Mouse (Mus musculus) midbrain, embryonic 12.5 days (tissue): Measurements from ENCODE around the gene Gm11634. TPM values are rescaled to one million over a fixed set of nuclear protein-coding genes. Genes with fewer than 3 reads are reported as not detected.
"Not testable (repeated sequence)": the region's sequence is repeated elsewhere in the genome, so short reads cannot be mapped to it uniquely, and the experiment has no call there.

Experiments
- ATAC-seq: fragments of 200-750 bp; cut with Nextera tagmentation; 2 replicates; pipeline ENCODE4 v1.8.0; 2017; ENCODE audit warnings: low read depth, moderate TSS enrichment, moderate library complexity; ENCODE audit not compliant: low FRiP score
- H3K27ac ChIP-seq: fragments of 300-500 bp; sonication (generic); replicated peaks from 2 replicates; pipeline ENCODE4 v1.5.1; 2016; ENCODE audit warnings: mild to moderate bottlenecking
- H3K27me3 ChIP-seq: fragments of 300-500 bp; sonication (generic); 2 replicates; pipeline ENCODE4 v1.6.1; 2016; ENCODE audit warnings: mild to moderate bottlenecking
- H3K36me3 ChIP-seq: fragments of 300-500 bp; sonication (generic); 2 replicates; pipeline ENCODE4 v1.6.1; 2016
- H3K4me1 ChIP-seq: fragments of 300-500 bp; sonication (generic); 2 replicates; pipeline ENCODE4 v1.6.1; 2016
- H3K4me2 ChIP-seq: fragments of 300-500 bp; sonication (generic); replicated peaks from 2 replicates; pipeline ENCODE4 v1.6.1; 2016; ENCODE audit warnings: mild to moderate bottlenecking, moderate library complexity
- H3K4me3 ChIP-seq: fragments of 300-500 bp; sonication (generic); 2 replicates; pipeline ENCODE4 v1.5.1; 2016; ENCODE audit warnings: mild to moderate bottlenecking
- H3K9ac ChIP-seq: fragments of 300-500 bp; sonication (generic); replicated peaks from 2 replicates; pipeline ENCODE4 v1.6.1; 2016; ENCODE audit warnings: mild to moderate bottlenecking, moderate library complexity
- H3K9me3 ChIP-seq: fragments of 300-500 bp; sonication (generic); 2 replicates; pipeline ENCODE4 v1.6.1; 2016; ENCODE audit warnings: mild to moderate bottlenecking
- WGBS: fragments of 180-500 bp; shearing (Covaris S2); methylation state at CpG from one replicate; pipeline ENCODE4 v1.1.7; 2016; 5-methylcytosine and 5-hydroxymethylcytosine counted together
- polyA plus RNA-seq: library from polyadenylated mRNA; unstranded; fragments of >200 nt; fragmentation: Nextera tagmentation; extraction: Ambion mirVana; gene quantifications from 2 replicates; pipeline ENCODE4 v1.2.1, GENCODE M21; 2016

Gm11634 gene
- polyA plus RNA-seq, result not detected in 2 replicates

DNA sequence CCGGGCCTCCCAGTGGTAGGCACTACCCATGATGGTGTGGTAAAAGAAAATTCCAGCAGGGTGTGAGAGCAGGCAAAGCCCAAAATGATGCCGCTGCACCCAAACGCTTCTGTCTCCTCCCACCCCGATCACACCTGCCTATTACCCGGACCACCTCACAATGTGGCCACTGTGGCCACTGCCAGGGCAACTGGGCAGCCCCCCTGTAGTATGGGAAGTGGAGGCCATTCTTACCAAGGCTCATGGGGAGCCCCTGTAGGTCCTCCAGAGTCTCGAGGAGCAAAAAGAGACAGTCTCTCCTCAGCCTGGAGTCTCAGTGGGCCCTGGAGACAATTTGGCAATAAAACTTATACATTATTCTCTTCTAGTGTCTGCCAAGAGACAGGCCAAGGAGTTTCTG is at the start of gene Gm11634:
Gene Gm11634 (minus strand): TSS at position 101 of the 400 bp plus-strand sequence.
- Histone ChIP-seq H3K36me3 (no peaks in the 10 kb centered on the region), H3K9me3 (no peaks in the 10 kb centered on the region), H3K27ac (no peak within 1 kb of the TSS), H3K4me1 (no peaks in the 10 kb centered on the region), H3K4me3 (no peak within 1 kb of the TSS), H3K9ac (no peak within 1 kb of the TSS), H3K27me3 (0 out of 2 replicates have a peak, but pooled peaks cover 10% of the 10 kb centered on the region), H3K4me2 (no peak within 1 kb of the TSS)
- no peak for ATAC-seq
- WGBS, result 81% methylated on average over 6 of the region's 6 CpGs

DNA sequence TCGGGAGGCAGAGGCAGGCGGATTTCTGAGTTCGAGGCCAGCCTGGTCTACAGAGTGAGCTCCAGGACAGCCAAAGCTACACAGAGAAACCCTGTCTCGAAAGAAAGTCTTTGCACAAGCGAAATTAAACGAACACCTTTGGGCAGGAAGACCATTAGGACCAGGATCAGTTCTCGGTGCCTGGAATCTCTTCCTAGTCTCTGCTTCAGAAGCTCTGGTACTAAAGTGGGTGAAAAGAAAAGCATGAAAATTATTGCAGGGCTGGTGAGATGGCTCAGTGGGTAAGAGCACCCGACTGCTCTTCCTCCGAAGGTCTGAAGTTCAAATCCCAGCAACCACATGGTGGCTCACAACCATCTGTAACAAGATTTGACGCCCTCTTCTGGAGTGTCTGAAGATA is 48.0 kb upstream of the Gm11634 start:
- not testable (repeated sequence) for H3K9ac ChIP-seq, H3K4me3 ChIP-seq, H3K36me3 ChIP-seq, ATAC-seq, H3K4me2 ChIP-seq, H3K9me3 ChIP-seq, H3K4me1 ChIP-seq, H3K27ac ChIP-seq, H3K27me3 ChIP-seq
- WGBS, result 93% methylated on average over 10 of the region's 10 CpGs

DNA sequence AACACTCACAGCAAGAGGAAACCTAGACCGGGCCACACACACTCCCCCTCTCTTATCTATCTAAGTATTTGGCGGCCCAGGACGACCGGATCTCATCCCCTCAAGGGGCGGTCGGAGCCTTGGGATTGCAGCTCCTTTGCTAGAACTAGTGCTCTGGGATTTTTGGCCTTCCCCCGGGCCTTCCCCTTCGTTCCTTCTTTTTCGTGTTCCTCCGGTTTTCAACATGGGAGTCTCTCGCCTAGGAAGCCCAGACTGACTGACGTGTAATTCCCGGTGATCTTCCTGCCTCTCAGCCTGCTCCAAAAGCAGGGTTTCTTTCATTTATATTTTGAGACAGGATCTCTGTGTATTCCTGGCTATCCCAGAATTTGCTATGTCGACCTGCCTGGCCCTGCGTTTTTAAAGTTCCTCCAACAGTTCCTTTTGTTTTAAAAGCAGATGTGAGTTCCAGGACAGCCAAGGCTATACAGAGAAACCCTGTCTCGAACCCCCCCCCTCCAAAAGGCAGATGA is 47.3 kb upstream of the Gm11634 start:
- Histone ChIP-seq H3K4me2 (peak overlapping the region; percentile 44), H3K9ac (peak overlapping the region; percentile 56), H3K27ac (peak overlapping the region; percentile 90), H3K4me3 (peak overlapping the region; percentile 29)
- H3K27me3 ChIP-seq, H3K36me3 ChIP-seq, H3K4me1 ChIP-seq, ATAC-seq, H3K9me3 ChIP-seq: not testable (repeated sequence)
- 15% methylated on average over 16 of the region's 16 CpGs for WGBS

DNA sequence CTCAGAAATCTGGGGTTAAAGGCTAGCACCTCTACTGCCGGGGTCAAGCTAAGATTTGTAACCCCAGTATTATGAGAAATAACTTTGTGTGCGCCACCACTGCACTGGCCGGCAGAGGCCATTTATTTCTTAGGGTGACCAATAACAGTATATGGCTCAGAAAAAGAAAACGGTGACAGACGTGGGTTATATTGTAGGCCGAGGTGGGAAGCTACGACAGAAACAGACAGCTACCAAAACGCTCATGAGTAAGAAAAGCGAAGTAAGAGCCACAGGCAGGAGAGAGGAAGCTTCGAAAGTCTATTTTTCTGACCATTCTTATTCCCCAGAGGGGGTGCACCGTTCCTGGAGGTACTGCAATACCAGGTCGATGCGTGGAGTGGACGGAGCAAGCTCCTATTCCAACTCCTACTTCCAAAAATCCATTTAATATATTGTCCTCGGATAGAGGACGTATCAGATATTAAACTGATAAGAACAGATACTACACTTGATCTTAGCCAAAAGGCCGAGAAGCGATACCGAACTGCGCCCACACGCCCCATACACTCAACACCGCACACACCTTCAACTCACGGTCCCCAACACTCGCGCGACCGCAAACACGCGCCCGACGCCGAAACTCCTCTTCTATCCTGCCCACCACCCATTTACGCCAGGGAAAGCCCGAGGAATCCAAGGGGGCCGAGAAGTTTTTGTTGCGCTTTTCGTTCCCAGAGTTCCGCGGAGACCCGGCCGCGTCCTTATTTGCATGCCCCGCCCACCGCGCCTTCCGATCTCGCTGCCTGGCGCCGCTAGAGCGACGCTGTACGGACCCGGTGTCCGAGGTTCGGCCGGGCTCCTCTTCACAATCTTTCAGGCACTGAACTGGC is 46.6 kb upstream of the Gm11634 start:
- peak overlapping the region; percentile 56 for H3K9ac ChIP-seq
- not testable (repeated sequence) for H3K9me3 ChIP-seq, H3K36me3 ChIP-seq, H3K4me1 ChIP-seq, H3K27me3 ChIP-seq
- peak overlapping the region; percentile 90 for H3K27ac ChIP-seq
- ATAC-seq, result peak; percentile 81
- under 1% methylated on average over 42 of the region's 56 CpGs for WGBS
- H3K4me3 ChIP-seq, result peak overlapping the region; percentile 29
- peak overlapping the region; percentile 44 for H3K4me2 ChIP-seq

DNA sequence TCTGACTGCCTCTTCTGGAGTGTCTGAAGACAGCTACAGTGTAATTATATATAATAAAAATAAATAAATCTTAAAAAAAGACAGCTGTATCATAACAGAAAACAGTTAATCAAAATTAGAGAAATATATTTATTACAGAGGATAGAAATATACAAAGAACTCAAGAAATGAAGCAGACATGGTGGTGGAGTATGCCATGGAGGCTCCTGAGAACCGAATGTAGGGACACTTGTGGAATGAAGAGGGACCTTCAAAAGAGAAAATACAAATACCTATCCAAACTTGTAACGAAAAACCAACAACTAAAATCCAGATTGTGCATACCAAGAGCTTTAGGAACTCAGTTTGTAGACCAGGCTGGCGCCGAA is 46.0 kb upstream of the Gm11634 start:
- not testable (repeated sequence) for H3K4me1 ChIP-seq, H3K9me3 ChIP-seq, ATAC-seq, H3K4me3 ChIP-seq, H3K36me3 ChIP-seq, H3K9ac ChIP-seq, H3K27me3 ChIP-seq, H3K4me2 ChIP-seq
- peak overlapping the region; percentile 61; the same call in 1 of the 2 replicates for H3K27ac ChIP-seq
- 3% methylated on average over 4 of the region's 4 CpGs for WGBS

DNA sequence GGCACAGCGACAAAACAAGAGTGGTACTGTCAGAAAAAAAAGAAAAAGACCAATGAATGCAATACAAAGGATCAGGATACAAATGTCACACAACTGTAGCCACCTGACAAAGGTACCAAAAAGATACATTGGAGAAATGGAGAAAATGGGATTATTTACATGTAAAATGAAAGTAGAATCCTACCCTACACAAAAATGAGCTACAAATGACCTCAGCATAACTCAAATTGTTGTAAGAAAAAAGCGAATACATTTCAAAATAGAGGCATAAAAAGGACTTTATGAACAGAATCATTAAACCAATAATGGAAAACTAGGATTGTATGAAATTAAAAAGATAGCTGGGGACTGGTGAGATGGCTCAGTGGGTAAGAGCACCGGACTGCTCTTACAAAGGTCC is 45.5 kb upstream of the Gm11634 start:
- Histone ChIP-seq H3K9ac (no peak overlapping the region), H3K27ac (peak overlapping the region; percentile 61; the same call in 1 of the 2 replicates), H3K4me3 (no peak overlapping the region), H3K4me1 (peaks cover 5% of the 10 kb centered on the region), H3K27me3 (no peaks in the 10 kb centered on the region), H3K9me3 (no peaks in the 10 kb centered on the region), H3K36me3 (no peaks in the 10 kb centered on the region), H3K4me2 (no peak overlapping the region)
- no peak for ATAC-seq
- WGBS, result 51% methylated on average over 3 of the region's 3 CpGs

DNA sequence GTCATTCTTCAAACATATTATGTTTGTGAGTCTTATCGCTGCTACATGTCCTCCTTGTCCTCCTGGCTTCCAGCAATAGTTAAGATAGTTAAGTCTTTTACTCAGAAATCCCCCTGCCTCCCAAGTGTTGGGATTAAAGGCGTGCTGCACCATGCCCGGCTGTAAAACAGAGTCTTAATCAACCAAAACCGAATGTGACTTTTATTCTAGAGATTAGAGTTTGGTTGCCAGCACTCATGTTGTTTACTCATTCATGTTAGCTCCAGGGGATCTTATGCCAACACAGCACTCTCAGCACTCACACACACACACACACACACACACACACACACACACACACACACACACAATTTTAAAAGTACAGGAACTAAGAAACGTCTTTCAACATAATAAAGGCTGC is 43.9 kb upstream of the Gm11634 start:
- Histone ChIP-seq H3K4me2 (no peak overlapping the region), H3K27me3 (no peaks in the 10 kb centered on the region), H3K27ac (no peak overlapping the region), H3K9ac (no peak overlapping the region), H3K36me3 (no peaks in the 10 kb centered on the region), H3K4me3 (no peak overlapping the region), H3K4me1 (peaks cover 5% of the 10 kb centered on the region), H3K9me3 (no peaks in the 10 kb centered on the region)
- 49% methylated on average over 5 of the region's 5 CpGs for WGBS
- ATAC-seq, result no peak

DNA sequence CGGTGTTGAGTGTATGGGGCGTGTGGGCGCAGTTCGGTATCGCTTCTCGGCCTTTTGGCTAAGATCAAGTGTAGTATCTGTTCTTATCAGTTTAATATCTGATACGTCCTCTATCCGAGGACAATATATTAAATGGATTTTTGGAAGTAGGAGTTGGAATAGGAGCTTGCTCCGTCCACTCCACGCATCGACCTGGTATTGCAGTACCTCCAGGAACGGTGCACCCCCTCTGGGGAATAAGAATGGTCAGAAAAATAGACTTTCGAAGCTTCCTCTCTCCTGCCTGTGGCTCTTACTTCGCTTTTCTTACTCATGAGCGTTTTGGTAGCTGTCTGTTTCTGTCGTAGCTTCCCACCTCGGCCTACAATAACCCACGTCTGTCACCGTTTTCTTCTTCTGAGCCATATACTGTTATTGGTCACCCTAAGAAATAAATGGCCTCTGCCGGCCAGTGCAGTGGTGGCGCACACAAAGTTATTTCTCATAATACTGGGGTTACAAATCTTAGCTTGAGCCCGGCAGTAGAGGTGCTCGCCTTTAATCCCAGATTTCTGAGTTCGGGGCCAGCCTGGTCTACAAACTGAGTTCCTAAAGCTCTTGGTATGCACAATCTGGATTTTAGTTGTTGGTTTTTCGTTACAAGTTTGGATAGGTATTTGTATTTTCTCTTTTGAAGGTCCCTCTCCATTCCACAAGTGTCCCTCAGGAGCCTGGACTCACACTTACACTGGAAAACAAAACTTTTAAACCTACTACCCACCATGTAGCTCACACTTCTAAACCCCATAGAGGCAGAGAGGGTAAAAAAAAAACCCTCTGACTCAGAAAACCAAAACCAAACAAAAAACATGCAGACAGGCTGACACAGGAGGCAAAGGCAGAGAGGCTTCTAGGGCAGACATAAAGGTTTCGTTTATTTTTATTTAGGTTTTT is 42.9 kb upstream of the Gm11634 start:
- peak; percentile 78 for ATAC-seq
- Histone ChIP-seq H3K27ac (peak overlapping the region; percentile 77), H3K4me2 (0 out of 2 replicates have a peak overlapping the region, but pooled peaks have one; percentile 48), H3K9ac (peak overlapping the region; percentile 49; the same call in 1 of the 2 replicates)
- H3K36me3 ChIP-seq, H3K9me3 ChIP-seq, H3K27me3 ChIP-seq, H3K4me3 ChIP-seq, H3K4me1 ChIP-seq: not testable (repeated sequence)
- WGBS, result 6% methylated on average over 13 of the region's 26 CpGs

DNA sequence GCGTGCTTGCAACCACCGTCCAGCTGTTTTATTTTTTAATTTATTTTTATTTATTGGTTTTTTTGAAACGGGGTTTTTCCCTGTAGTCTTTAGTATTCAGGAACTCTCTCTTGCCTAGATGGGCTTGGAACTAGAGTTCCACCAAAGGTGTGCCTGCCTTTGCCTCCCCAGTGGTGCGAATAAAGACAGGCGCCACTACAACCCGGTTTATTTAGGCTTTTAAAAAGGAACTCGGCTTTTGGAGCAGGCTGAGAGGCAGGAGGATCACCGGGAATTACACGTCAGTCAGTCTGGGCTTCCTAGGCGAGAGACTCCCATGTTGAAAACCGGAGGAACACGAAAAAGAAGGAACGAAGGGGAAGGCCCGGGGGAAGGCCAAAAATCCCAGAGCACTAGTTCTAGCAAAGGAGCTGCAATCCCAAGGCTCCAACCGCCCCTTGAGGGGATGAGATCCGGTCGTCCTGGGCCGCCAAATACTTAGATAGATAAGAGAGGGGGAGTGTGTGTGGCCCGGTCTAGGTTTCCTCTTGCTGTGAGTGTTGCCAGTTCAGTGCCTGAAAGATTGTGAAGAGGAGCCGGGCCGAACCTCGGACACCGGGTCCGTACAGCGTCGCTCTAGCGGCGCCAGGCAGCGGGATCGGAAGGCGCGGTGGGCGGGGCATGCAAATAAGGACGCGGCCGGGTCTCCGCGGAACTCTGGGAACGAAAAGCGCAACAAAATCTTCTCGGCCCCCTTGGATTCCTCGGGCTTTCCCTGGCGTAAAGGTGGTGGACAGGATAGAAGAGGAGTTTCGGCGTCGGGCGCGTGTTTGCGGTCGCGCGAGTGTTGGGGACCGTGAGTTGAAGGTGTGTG is 42.0 kb upstream of the Gm11634 start:
- H3K9me3 ChIP-seq, H3K4me1 ChIP-seq, H3K36me3 ChIP-seq, H3K27me3 ChIP-seq: not testable (repeated sequence)
- Histone ChIP-seq H3K4me2 (peak overlapping the region; percentile 48), H3K4me3 (peak overlapping the region; percentile 39), H3K27ac (peak overlapping the region; percentile 77), H3K9ac (peak overlapping the region; percentile 49)
- 5% methylated on average over 50 of the region's 53 CpGs for WGBS
- peak; percentile 72 for ATAC-seq

DNA sequence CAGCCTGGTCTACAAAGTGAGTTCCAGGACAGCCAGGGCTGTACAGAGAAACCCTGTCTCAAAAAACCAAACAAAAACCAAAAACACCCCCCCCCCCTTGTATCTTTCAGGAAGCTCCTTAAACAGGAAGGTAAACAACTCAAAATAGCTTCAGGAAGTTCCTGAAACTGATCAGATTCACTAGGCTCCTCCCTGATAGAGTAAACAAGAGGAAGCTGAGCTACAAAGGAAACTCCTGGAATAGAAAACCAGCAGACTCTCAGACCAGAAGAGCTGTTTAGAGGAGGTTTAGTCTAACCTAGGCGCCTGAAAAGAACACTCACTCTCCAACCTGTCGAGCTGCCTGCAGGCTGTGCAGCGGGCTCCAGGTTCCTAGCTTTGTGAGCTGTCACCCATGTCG is 40.7 kb upstream of the Gm11634 start:
- Histone ChIP-seq H3K4me2 (no peak overlapping the region), H3K9me3 (no peaks in the 10 kb centered on the region), H3K27me3 (no peaks in the 10 kb centered on the region), H3K27ac (no peak overlapping the region), H3K9ac (no peak overlapping the region), H3K36me3 (0 out of 2 replicates have a peak, but pooled peaks cover 12% of the 10 kb centered on the region), H3K4me3 (no peak overlapping the region), H3K4me1 (peaks cover 2% of the 10 kb centered on the region)
- no peak for ATAC-seq
- 92% methylated on average over 4 of the region's 4 CpGs for WGBS

DNA sequence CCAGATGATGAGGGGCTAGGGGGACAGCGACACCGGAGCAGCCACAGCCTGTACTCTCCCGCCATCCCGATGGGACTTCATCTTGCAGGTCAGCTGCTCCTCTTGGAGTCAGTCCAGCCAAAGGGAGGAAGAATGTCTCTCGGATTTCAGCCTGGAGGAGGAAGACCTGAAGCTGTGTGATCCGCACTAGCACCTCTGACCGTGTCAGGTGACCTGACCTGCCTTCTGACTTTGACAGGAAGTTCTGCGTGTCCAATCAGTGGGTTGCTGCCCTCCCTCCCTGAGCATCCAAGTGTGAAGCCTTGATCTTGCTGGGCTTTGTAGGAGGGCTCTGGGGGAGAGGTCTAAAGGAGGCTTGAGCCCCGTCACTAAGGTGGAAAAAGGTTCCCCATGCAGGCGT is 36.6 kb upstream of the Gm11634 start:
- no peak for ATAC-seq
- no peak overlapping the region for H3K9ac ChIP-seq
- H3K4me1 ChIP-seq, result no peaks in the 10 kb centered on the region; the same call in 1 of the 2 replicates
- WGBS, result 80% methylated on average over 10 of the region's 10 CpGs
- H3K36me3 ChIP-seq, result peaks cover 20% of the 10 kb centered on the region; the same call in 1 of the 2 replicates
- no peak overlapping the region for H3K27ac ChIP-seq
- no peaks in the 10 kb centered on the region for H3K9me3 ChIP-seq
- no peaks in the 10 kb centered on the region for H3K27me3 ChIP-seq
- H3K4me2 ChIP-seq, result no peak overlapping the region
- H3K4me3 ChIP-seq, result no peak overlapping the region
